Mouse (Mus musculus) intestine, postnatal 0 days (tissue): Measurements from ENCODE around the gene Polrmt. TPM values are rescaled to one million over a fixed set of nuclear protein-coding genes. Genes with fewer than 3 reads are reported as not detected.

ENCODE experiments used
- ATAC-seq: fragments of 200-750 bp; cut with Nextera tagmentation; 2 replicates; pipeline ENCODE4 v1.8.0; 2017; ENCODE audit warnings: mild to moderate bottlenecking, moderate TSS enrichment, moderate library complexity
- H3K27ac ChIP-seq: fragments of 300-500 bp; sonication (generic); 2 replicates; pipeline ENCODE4 v1.5.1; 2014; ENCODE audit warnings: mild to moderate bottlenecking, low read depth, low read length, moderate library complexity
- H3K27me3 ChIP-seq: fragments of 300-500 bp; sonication (generic); replicated peaks from 2 replicates; pipeline ENCODE4 v1.6.1; 2014; ENCODE audit warnings: low read length, mixed read lengths; ENCODE audit not compliant: control insufficient read depth, insufficient read depth
- H3K36me3 ChIP-seq: fragments of 300-500 bp; sonication (generic); 2 replicates; pipeline ENCODE4 v1.6.1; 2014; ENCODE audit warnings: mild to moderate bottlenecking, moderate library complexity; ENCODE audit not compliant: control insufficient read depth, insufficient read depth
- H3K4me1 ChIP-seq: fragments of 300-500 bp; sonication (generic); replicated peaks from 2 replicates; pipeline ENCODE4 v1.6.1; 2014; ENCODE audit warnings: antibody characterized with exemption, low read length, mixed read lengths; ENCODE audit not compliant: control insufficient read depth, insufficient read depth
- H3K4me2 ChIP-seq: fragments of 300-500 bp; sonication (generic); replicated peaks from 2 replicates; pipeline ENCODE4 v1.6.1; 2014; ENCODE audit warnings: low read depth, mild to moderate bottlenecking, moderate library complexity
- H3K4me3 ChIP-seq: fragments of 300-500 bp; sonication (generic); 2 replicates; pipeline ENCODE4 v1.5.1; 2014; ENCODE audit warnings: low read depth, low read length
- H3K9ac ChIP-seq: fragments of 300-500 bp; sonication (generic); 2 replicates; pipeline ENCODE4 v1.6.1; 2014; ENCODE audit warnings: mild to moderate bottlenecking, low read depth, low read length
- H3K9me3 ChIP-seq: fragments of 300-500 bp; sonication (generic); 2 replicates; pipeline ENCODE4 v1.6.1; 2016; ENCODE audit warnings: mixed run types; ENCODE audit not compliant: control insufficient read depth
- CTCF ChIP-seq: sonication (generic); IDR thresholded peaks from 2 replicates; pipeline ENCODE4 v1.5.1; 2016; ENCODE audit warnings: low read depth, mild to moderate bottlenecking, control low read depth, antibody characterized with exemption, moderate library complexity
- WGBS: fragments of 180-500 bp; shearing (Covaris S2); extraction: QIAGEN DNeasy Blood & Tissue Kit; methylation state at CpG from one replicate; pipeline ENCODE4 v1.1.7; 2014; 5-methylcytosine and 5-hydroxymethylcytosine counted together
- polyA plus RNA-seq: library from polyadenylated mRNA; unstranded; fragments of >200 nt; fragmentation: Nextera tagmentation; extraction: Ambion mirVana; gene quantifications from 2 replicates; pipeline ENCODE4 v1.2.1, GENCODE M21; 2015

The Polrmt gene
- polyA plus RNA-seq, 1 experiment from 2014 or later = 18.7 TPM

- H3K36me3 ChIP-seq = no peaks in the 10 kb centered on the region
- 3% methylated on average over 5 of the region's 5 CpGs for WGBS
- H3K27ac ChIP-seq = no peak overlapping the region
- H3K27me3 ChIP-seq = no peaks in the 10 kb centered on the region
- TF ChIP-seq CTCF = peak; percentile 96
- H3K4me3 ChIP-seq = no peak overlapping the region
- H3K9ac ChIP-seq = no peak overlapping the region
- H3K9me3 ChIP-seq = no peaks in the 10 kb centered on the region
- H3K4me2 ChIP-seq = no peak overlapping the region; the same call in 1 of the 2 replicates
- ATAC-seq = no peak
- peaks cover 4% of the 10 kb centered on the region; the same call in 1 of the 2 replicates for H3K4me1 ChIP-seq
Measured at GRCm38 (mm10) chr10:79768400-79768799, 22.0 kb upstream of the Polrmt start.

- Histone ChIP-seq H3K27me3 (no peaks in the 10 kb centered on the region), H3K4me2 (peak overlapping the region; percentile 83), H3K4me3 (peak overlapping the region; percentile 91), H3K36me3 (peaks cover 2% of the 10 kb centered on the region; the same call in 1 of the 2 replicates), H3K27ac (peak overlapping the region; percentile 90), H3K9ac (no peak overlapping the region), H3K9me3 (no peaks in the 10 kb centered on the region), H3K4me1 (peaks cover 4% of the 10 kb centered on the region; the same call in 1 of the 2 replicates)
- no peak for TF ChIP-seq CTCF
- peak; percentile 41 for ATAC-seq
- WGBS = 10% methylated on average over 40 of the region's 40 CpGs
Measured at GRCm38 (mm10) chr10:79767372-79768244, 21.2 kb upstream of the Polrmt start.

GRCm38 (mm10) chr10:79766508-79767325, 20.3 kb upstream of the Polrmt start, which contains the start of gene Rnf126:
Gene Rnf126, minus strand, starts transcription at chr10:79766952.
- Histone ChIP-seq H3K9ac (peak within 1 kb of the TSS; percentile 94), H3K9me3 (no peaks in the 10 kb centered on the region), H3K4me1 (peaks cover 4% of the 10 kb centered on the region; the same call in 1 of the 2 replicates), H3K4me3 (peak within 1 kb of the TSS; percentile 91), H3K27ac (peak within 1 kb of the TSS; percentile 90), H3K27me3 (no peaks in the 10 kb centered on the region), H3K36me3 (peaks cover 11% of the 10 kb centered on the region; the same call in 1 of the 2 replicates), H3K4me2 (peak within 1 kb of the TSS; percentile 83)
- under 1% methylated on average over 92 of the region's 101 CpGs for whole genome bisulfite sequencing
- TF ChIP-seq CTCF = no peak
- ATAC-seq = peak; percentile 94

GRCm38 (mm10) chr10:79766001-79766507, 19.7 kb upstream of the Polrmt start:
- no peak for ATAC-seq
- WGBS = 3% methylated on average over 16 of the region's 16 CpGs
- peak overlapping the region; percentile 90; the same call in 1 of the 2 replicates for H3K27ac ChIP-seq

GRCm38 (mm10) chr10:79765228-79765745, 18.9 kb upstream of the Polrmt start:
- H3K27ac ChIP-seq = no peak overlapping the region

More at GRCm38 (mm10) chr10:79766001-79766507, 19.7 kb upstream of the Polrmt start:
- Histone ChIP-seq H3K36me3 (peaks cover 17% of the 10 kb centered on the region), H3K4me1 (peaks cover 4% of the 10 kb centered on the region; the same call in 1 of the 2 replicates), H3K4me2 (peak overlapping the region; percentile 83), H3K4me3 (peak overlapping the region; percentile 91), H3K27me3 (no peaks in the 10 kb centered on the region), H3K9me3 (no peaks in the 10 kb centered on the region), H3K9ac (peak overlapping the region; percentile 94)
- TF ChIP-seq CTCF = no peak

More at GRCm38 (mm10) chr10:79765228-79765745, 18.9 kb upstream of the Polrmt start:
- no peaks in the 10 kb centered on the region for H3K27me3 ChIP-seq
- H3K36me3 ChIP-seq = peaks cover 25% of the 10 kb centered on the region
- 49% methylated on average over 2 of the region's 2 CpGs for WGBS
- TF ChIP-seq CTCF = no peak
- H3K4me2 ChIP-seq = peak overlapping the region; percentile 83
- peaks cover 4% of the 10 kb centered on the region; the same call in 1 of the 2 replicates for H3K4me1 ChIP-seq
- ATAC-seq = no peak
- 0 out of 2 replicates have a peak overlapping the region, but pooled peaks have one; percentile 91 for H3K4me3 ChIP-seq
- no peaks in the 10 kb centered on the region for H3K9me3 ChIP-seq
- H3K9ac ChIP-seq = no peak overlapping the region
